Mouse (Mus musculus): ENCODE data around the gene Lrrc51.

DNA sequence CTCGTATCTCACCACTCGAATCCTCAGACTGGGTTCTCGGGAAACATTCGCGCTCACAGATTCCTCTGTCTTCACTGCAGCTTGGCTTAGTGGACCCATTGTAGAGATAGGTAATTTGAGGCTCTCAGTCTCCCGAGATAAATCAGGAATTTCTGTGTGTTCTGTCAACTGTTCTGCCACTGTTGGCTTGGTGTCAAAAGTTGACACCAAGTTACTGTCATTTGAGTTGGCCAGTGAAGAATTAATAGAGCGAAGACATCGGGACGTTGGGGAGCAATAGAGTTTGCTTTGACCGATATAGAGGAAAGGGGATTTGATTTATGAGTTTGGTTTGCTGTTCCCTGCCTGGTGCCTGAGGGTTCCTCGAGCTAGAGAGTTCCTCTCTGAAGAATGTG, 27.4 kb downstream of the Lrrc51 start, which contains the start of gene Tomt:
- TF ChIP-seq CTCF (IDR thresholded peaks at IDR 0.05; ENCODE audit: low read depth, low read length) (no peak), POLR2A (IDR thresholded peaks at IDR 0.05; ENCODE audit: extremely low read depth, insufficient read depth, low read length) (no peak)
